Mouse (Mus musculus) thymus, adult 18-20 months (tissue): ENCODE measurements around the gene Pcif1.
A peak's percentile ranks its signal among the peaks of the same experiment; 100 is the strongest.
"Not testable (repeated sequence)": the region's sequence is repeated elsewhere in the genome, so short reads cannot be mapped to it uniquely, and the experiment has no call there.

ENCODE experiments used
- DNase-seq, 2 experiments: peaks; one replicate each; pipeline ENCODE4 v3.0.0; 2022; ENCODE audit warnings: mixed read lengths in 2 of 2

The Pcif1 gene

DNA sequence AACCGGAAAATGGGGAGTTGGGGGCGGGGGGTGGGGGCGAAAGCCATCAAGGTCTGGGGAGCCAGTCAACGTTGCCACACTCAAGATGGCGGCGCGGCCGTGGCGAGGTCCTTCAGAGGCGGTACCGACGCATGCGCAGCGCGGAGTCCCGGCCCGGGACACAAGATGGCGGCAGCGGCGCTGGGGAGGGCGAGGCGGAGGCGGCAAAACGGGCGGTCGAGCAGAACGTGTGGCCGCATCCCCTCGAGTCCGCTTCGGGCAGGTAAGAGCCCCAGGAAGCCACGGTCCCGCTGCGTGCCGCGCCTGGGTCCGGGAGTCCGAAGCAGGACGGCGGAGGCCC, at the start of gene Pcif1:
Pcif1 (plus strand) TSS at position 77 of the 340 bp plus-strand sequence.
- DNase-seq, result peak; percentile 87 to 90

DNA sequence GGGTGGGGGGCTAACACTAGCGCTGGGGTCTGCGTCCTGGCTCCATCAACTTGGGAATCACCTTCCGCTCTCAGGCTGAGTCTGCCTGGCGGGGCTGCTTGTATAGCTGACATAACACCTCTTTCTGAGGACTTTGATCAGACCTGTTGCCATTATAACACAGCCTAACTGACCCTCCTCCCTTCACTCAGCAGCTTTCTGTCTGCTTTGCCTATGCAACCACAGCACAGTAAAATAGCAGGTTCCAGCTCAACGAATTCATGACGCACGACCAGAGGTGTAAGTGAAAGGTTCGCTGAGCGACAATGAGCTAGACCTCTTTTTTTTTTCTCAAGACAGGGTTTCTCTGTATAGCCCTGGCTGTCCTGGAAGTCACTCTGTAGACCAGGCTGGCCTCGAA, 48.1 kb upstream of the Pcif1 start:
- no peak for DNase-seq

DNA sequence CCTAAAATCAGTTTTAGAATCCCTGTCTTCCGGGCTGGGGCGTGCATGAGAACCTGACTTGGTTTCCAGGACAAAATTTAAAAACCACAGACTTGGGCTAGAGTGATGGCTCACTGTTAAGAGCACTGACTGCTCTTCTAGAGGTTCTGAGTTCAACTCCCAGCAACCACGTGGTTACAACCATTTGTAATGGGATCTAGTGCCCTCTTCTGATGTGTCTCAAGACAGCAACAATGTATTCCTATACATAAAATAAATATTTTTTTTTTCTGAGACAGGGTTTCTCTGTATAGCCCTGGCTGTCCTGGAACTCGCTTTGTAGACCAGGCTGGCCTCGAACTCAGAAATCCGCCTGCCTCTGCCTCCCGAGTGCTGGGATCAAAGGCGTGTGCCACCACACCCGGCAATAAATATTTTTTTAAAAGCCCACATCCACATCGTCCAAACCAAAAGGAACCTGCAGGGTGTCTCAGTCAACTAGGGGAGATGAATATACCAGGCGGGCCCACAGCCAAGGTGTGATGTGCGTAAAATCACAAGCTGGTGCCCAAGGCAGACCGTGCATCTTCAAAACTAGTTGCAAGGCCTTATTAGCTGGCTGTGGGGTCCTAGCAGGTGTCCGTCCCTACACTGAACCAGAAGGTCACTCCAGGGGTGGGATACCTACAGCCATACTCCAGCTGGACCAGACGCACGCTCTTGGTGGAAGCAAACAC, 46.9 kb upstream of the Pcif1 start:
- DNase-seq, result no peak

DNA sequence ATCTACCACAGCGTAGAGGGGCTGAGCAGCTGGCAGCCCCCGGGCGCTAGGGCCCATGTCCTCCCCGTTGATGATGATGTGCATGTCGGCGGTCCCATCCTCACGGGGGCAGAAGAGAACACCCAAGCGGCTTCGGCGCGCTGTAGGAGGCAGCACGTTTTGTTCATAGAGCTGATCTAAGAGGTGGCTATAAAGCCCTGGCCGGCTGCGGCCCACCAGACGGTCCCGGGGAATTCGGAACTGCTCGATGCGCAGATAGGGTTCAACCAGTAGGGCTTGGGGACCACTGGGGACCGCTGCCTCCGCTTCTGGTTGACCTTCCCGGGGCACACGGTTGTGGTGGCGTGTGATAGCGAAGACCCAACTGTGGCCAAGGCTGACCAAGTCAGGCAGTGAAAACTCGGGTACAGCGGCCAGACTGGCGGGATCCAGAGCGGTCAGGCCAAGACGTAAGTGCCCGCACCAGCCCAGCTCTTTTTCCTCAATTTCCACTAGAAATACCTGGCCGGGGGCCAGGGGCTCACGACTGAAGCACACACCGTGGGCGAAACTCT, 46.3 kb upstream of the Pcif1 start, which contains the start of gene Ctsa:
Ctsa (plus strand) TSS at position 126 of the 554 bp plus-strand sequence.
- peak; percentile 68 to 75 for DNase-seq

DNA sequence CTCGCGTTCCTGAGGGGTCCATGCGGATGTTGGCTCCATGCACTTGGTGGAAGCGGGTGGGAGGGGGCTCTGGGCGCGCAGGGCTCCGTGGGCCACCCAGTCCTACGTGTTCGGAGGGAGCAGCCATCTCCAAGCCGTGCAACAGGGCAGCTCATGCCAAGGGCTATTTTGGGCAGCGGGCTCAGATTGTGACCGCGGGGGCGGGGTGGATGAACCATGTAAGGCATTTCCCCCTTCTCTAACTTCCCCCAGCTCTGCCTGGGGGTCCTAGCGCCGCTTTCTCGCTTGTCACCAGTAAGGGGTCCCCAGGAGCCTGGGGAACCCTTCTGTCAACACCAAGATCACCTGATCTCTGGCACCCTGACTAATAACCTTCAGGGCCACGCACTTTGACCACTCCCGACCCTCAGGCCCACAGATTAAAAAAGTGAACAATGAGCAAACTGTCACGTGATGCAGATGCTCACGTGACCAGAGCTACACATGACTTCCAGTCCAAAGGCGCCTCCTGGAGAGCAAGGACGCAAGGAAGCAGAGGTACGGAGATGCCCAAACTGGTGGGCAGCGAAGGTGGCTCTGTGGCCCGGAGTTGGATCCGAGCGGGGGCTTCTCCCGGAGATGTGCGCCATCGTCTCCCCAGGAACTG, 45.7 kb upstream of the Pcif1 start, which contains the start of gene Neurl2:
Neurl2 (minus strand) TSS at position 143 of the 646 bp plus-strand sequence.
- peak; percentile 69 to 80 for DNase-seq

DNA sequence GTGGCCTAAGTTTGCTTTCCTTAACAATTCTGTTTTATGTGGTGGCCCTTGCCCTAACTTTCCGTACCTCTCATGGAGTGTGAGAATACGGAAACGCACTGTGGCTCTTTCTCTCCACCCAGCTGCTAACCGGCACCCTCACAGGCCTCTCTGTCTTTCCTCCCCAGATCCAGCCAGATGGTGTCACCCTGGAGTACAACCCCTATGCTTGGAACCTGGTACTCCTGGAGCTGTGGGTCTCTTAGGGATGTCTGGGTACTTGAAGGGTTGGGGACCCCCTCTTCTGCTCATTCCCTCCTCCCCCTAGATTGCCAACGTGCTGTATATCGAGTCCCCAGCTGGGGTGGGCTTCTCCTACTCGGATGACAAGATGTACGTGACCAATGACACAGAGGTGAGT, 44.6 kb upstream of the Pcif1 start:
- DNase-seq, result peak in 1 of 2 experiments; percentile 46

DNA sequence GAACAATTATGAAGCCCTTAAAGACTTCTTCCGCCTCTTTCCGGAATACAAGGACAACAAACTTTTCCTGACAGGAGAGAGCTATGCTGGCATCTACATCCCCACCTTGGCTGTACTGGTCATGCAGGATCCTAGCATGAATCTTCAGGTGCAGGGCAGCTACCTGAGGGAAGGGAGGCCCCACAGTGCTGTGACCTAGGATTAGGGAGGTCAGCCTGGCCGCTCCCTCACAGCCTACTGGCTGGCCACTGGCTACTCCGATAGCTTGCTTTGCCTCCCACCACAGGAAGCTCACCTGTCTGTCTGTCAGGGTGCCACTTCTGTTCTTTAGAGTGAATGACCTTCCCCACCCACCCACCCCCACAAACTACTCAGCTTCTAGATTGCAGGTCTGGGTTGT, 43.9 kb upstream of the Pcif1 start:
- DNase-seq, result no peak

DNA sequence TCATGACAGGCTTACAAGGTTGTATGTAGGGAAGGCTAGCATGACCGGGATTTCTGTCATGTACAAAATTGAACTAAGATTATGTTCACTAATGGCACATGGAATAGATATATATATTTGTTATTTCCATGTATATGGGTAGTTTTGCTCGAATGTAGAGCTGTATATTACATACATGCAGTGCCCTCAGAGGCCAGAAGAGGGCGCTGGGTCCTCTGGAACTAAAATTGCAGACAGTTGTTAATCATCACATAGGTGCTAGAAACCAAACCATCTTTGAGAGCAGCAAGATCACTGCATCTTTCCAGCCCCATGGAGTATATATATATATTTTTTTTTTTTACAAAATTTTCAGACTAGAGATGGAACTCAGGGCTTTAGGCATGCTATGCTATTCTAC, 33.3 kb upstream of the Pcif1 start:
- DNase-seq, result no peak

DNA sequence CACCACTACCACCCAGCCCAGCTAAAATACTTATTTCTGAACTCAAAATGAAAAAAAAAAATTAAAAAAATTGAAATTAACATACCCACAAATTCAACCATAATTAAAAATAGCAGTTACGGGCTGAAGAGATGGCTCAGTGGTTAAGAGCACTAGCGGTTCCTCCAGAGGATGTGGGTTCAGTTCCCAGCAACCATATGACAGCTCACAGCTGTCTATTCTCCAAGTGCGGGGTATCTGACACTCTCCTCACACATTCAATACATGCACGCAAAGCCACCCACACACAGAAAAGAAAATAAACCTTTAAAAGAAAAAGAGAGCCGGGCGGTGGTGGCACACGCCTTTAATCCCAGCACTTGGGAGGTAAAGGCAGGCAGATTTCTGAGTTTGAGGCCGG, 29.0 kb upstream of the Pcif1 start:
- no peak for DNase-seq

DNA sequence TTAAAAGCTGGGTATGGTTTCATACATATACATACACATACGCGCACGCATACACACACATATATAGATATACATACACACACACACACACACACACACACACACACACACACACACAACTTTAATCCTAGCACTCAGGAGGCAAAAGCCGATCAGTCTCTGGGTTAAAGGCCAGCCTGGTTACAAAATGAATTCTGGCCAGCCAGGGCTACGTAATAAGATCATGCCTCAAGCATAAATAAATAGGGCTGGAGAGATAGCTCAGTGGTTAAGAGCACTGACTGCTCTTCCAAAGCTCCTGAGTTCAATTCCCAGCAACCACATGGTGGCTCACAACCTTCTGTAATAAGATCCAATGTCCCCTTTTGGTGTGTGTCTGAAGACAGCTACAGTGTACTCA, 23.5 kb upstream of the Pcif1 start:
- not testable (repeated sequence) for DNase-seq

DNA sequence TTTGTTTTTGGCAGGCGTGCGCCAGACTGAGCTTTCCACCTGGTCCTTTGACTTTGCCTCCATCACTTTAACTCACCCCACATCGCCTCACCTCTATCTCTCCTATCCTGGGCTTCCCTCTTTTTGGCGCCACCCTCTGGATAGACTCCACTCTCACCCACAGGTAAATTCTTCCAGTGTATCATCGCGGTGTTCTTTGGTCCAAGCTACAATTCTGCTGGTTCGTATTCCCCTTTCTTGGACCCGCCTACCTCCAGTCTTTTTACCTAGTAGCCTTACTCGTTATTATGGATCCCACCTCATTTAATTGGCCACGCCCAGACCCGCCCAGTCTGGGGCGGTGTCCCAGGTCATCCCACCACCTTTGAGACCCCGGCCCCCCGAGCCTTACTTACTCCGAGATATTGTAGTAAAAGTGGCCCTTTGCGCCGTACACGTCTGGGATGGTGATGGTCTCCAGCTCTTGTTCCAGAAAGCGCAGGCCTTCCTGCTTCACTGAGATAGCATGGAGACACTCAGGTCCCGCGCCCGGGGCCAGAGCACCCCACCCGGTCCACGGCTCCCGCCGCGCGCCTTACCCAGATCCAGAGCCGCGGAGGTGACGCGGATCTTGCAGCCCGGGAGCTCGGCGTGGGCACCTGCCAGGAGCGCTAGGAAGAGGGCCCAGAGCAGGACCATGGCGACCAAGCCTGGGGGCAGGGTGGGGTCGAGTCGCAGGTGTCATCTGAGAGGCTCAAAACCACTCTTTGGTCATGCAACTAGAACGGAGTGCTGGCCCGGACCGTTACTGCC, 22.6 kb upstream of the Pcif1 start:
- no peak for DNase-seq

DNA sequence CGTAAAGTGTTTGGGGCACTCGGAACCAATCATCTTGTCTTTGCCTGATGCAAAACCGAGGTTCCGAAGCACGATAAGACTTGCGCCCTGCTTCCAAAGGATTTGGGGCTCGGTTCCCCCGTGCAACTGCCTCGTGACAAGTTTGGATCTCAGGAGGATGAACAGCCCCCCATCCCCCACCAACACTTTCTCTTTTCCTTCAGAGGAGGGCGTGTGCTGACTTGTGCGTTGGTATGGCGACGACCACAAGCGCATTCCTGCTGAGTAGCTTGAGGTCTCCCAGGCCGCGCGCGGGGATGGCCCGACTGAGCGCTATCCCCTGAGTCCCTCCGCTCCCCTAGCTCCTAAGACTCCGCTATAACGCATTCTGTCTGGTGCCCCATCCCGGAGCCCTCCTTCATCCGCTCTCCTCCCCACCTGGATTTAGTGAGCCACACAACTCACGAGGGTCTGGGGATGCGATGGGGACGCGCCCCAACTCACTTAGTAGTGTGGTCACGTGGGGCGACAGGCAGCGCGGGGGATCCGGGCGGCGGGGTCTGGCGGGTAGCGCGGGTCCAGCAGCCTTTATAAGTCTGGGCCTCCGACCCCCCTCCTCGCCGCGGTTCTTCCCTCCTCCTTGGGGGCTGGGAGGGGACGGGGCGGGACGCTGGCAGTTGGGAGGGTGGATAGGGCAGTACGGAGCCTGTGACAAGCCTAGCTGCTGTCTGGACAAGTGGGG, 21.8 kb upstream of the Pcif1 start, which contains the start of gene Pltp:
Pltp (minus strand) TSS at position 611 of the 721 bp plus-strand sequence.
- no peak for DNase-seq

DNA sequence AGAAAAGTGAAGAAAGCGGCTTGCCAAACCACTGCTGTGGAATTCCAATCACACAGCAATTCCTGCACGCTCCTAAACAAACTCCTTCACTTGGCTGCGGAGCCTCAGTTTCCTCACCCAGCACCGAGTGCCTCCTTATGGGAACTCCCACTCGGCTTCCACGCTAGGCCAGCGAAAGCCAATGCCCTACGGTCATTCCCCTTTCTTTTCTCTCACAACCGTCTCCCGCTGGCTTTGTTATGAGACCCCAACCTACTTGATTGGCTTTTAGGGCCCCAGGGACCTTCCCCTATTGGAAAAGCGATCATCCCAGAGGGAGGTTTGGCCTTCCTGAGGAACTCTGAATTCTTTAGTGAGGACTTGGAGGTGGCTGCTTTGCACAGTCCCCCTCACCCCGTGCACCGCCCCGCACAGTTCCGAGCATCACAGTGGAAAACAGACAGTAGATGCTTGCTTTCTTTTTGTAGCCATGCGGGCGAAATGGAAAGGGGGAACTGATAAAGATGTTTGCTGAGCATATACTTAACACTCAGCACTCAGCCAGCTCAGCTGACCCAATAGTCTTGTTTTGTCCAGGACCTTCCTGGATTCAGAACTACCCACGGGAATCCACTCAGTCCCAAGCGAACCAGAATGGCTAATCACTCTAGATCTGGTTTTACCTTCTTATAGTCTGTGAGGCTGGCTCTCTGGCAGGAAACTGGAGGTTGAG, 21.1 kb upstream of the Pcif1 start:
- no peak for DNase-seq

DNA sequence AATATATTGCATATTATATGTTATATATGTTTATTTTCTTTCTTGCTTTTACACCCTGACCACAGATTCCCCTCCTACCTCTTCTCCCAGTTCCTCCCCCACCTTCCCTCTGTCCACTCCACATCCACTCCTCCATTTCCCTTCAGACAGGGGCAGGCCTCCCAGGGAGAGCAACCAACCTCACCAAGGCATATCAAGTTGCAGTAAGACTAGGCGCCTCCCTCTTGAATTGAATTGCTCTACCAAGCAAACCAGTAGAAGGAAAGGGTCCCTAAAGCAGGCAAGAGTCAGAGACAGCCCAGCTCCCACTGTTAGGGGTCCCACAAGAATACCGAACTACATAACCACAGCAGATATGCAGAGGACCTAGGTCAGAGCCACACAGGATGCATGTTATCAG, 19.9 kb upstream of the Pcif1 start:
- DNase-seq, result no peak

DNA sequence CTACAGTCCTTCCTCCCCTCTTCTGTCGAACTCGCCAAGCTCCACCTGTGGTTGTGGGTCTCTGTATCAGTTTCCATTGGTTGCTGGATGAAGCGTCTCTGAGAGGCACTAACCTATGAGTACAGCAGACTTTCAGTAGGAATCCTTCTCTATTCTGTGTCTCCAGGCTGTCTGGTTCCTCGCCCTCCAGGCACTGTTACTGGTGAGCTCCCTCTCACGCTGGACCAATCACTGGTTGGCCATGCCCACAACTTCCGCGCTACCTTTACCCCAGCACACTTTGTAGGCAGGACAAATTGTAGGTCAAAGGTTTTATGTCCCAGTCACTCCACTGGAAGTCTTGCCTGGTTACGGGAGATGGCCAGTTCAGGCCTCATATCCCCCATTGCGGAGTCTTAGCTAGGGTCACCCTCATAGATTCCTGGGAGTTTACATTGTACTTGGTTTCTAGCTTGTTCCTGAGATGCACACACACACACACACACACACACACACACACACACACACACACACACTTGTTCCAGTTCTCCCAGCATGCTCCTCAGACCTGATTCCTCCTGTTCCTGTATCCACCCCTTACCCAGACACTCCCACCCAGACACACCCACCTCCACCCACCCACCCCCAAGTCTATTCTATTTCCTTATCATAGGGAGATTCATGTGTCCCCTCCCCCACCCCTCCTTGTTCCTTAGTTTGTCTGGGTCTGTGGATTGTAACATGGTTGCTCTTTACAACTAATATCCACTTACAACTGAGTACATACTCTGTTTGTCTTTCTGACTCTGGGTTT, 19.3 kb upstream of the Pcif1 start:
- DNase-seq, result no peak

DNA sequence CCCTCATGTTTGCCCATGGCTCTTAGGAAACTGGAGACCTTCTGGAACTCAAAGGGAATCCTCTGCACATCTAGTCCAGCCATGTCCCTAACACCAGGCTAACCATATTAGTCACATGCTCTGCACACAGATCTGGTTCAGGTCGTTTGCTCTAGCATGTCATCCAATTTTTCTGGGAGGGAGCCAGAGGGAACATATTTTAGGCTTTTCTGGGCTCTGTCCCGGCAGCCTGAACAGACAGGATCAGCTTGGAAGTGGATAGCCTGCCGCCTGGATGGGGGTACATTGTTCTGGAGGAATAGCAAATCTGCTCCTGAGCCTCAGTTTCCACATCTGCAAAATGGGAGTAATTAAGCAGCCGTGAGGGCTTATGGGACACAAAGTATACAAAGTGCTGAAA, 18.0 kb upstream of the Pcif1 start:
- no peak for DNase-seq

DNA sequence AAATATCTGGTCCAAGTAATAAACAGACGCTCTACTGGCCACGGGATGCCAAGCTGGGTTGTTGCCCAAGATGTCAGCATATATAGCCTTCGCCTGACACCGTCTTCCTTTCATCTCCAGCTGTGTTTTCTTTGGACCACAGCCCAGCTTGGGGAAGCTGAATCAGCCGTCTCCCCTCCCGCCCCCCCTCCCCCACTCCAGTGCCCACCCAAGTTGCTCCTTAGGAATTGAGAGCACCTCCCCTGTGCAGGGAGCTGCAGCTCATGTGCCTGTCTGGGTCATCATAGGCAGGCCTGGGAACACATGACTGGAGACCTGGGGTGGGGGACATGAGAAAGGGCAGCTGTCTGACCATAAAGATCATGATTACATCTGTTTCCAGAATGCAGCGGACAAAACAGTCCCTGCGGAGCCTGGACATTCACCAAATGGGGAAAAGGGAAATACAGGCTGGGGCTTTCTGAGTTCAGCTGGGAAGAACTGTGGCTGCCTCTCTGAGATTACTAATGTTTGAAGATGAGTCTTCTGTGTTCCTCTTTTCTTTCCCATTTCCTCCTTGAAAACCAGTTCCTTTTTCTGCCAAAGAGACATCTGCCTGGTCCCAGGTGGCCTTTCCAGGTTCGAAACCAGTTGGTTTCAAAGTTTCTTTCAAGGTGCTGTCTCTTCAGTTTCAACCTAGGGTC, 16.8 kb upstream of the Pcif1 start:
- no peak for DNase-seq

DNA sequence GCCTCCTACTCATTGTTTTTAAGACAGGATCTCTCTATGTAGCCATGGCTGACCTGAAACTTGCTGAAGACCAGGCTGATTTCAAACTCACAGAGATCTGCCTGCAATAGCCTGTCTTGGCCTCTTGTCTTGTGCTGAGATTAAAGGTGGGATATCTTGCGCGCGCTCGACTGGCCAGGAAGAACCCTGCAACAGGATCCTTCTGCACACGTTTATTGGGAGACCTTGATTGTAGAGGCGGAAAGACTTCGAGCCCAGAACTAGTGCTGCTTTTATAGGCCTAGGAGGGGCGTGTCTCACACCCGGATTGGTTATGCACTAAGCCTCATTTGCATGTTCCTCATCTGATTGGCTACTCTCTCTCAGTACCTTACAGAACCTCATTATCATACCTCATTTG, 15.7 kb upstream of the Pcif1 start:
- not testable (repeated sequence) for DNase-seq

DNA sequence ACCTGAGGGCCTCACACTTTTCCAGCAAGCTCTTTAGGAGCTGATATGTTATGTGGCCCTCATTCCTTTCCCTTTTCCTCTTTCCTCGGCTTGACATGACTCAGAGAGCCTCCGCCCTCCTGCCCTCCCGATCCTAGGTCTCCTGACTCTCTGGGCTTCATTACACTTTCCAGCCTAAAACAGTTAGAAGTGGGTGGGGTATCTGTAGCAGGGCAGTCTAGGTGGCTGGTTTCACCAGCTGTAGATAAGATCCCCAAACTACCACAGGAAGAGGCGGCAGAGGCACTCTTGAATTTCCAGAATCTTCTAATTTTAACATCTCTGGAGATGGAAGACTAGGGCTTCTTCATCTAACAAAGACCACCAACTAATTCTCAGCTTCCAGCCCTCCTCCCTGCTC, 14.5 kb upstream of the Pcif1 start:
- DNase-seq, result no peak

DNA sequence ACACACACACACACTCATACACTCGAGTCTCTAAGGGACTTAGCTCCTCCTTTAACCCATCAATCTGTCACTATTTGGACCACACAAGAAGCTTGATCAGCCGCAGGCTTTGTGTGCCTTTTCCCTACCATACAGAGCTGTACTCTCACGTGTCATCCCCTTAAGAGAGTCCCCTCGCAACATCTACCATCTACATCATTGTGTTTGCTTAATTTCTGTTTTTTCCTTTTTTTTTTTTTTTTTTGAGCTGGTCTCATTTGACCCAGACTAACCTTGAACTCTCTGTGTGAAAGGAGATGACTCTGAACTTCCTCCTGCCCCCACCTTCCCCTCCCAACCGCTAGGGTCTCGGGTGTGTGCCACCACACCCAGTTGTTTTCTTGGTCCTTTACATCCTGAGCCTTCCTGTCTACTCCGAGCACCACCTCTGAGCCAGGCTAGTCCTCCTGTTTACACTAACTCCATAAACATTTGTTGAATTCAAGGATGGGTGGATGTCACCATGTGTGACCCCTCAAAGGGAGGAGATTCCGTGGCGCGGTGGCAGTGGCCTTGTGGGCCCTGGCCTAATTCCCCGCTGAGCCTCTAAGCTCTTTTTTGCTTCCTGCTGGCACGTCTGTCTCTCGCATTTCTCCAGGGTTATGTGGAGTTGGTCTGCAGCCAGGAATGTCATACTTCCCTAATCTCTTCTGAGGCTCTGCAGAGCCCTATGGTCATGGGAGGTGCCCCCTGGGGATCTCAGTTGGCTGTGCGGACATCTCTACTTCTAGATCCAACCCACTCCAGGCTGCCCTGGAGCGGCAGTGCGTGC, 12.2 kb upstream of the Pcif1 start:
- no peak for DNase-seq
